Mouse (Mus musculus) kidney, embryonic 14.5 days (tissue): ENCODE measurements around the gene Ptprn. TPM values are rescaled to one million over a fixed set of nuclear protein-coding genes. Genes with fewer than 3 reads are reported as not detected.

ENCODE experiments used
- ATAC-seq: fragments of 200-750 bp; cut with Nextera tagmentation; 2 replicates; pipeline ENCODE4 v1.8.0; 2017; ENCODE audit warnings: moderate number of reproducible peaks, mild to moderate bottlenecking, moderate TSS enrichment, moderate library complexity; ENCODE audit not compliant: low FRiP score, low TSS enrichment
- H3K27ac ChIP-seq: fragments of 300-500 bp; sonication (generic); 2 replicates; pipeline ENCODE4 v1.5.1; 2014; ENCODE audit warnings: low read depth, mild to moderate bottlenecking, low read length, moderate library complexity, mixed read lengths
- H3K27me3 ChIP-seq: fragments of 300-500 bp; sonication (generic); 2 replicates; pipeline ENCODE4 v1.6.1; 2014; ENCODE audit warnings: mild to moderate bottlenecking, low read length; ENCODE audit not compliant: control insufficient read depth, insufficient read depth
- H3K36me3 ChIP-seq: fragments of 300-500 bp; sonication (generic); 2 replicates; pipeline ENCODE4 v1.6.1; 2014; ENCODE audit warnings: low read length, mixed read lengths; ENCODE audit not compliant: control insufficient read depth, insufficient read depth
- H3K4me1 ChIP-seq: fragments of 300-500 bp; sonication (generic); 2 replicates; pipeline ENCODE4 v1.6.1; 2014; ENCODE audit warnings: low read length, mixed read lengths; ENCODE audit not compliant: control insufficient read depth, insufficient read depth
- H3K4me2 ChIP-seq: fragments of 300-500 bp; sonication (generic); replicated peaks from 2 replicates; pipeline ENCODE4 v1.6.1; 2014; ENCODE audit warnings: low read depth, mild to moderate bottlenecking, low read length
- H3K4me3 ChIP-seq: fragments of 300-500 bp; sonication (generic); 2 replicates; pipeline ENCODE4 v1.5.1; 2014; ENCODE audit warnings: mild to moderate bottlenecking, low read length
- H3K9ac ChIP-seq: fragments of 300-500 bp; sonication (generic); 2 replicates; pipeline ENCODE4 v1.6.1; 2014; ENCODE audit warnings: low read depth, mild to moderate bottlenecking, low read length, moderate library complexity
- H3K9me3 ChIP-seq: fragments of 300-500 bp; sonication (generic); 2 replicates; pipeline ENCODE4 v1.6.1; 2016; ENCODE audit warnings: low read length; ENCODE audit not compliant: control insufficient read depth
- WGBS: fragments of 180-500 bp; shearing (Covaris S2); extraction: QIAGEN DNeasy Blood & Tissue Kit; methylation state at CpG from one replicate; pipeline ENCODE4 v1.1.7; 2014; 5-methylcytosine and 5-hydroxymethylcytosine counted together
- polyA plus RNA-seq: library from polyadenylated mRNA; unstranded; fragments of >200 nt; fragmentation: Nextera tagmentation; extraction: Ambion mirVana; gene quantifications from 2 replicates; pipeline ENCODE4 v1.2.1, GENCODE M21; 2014

The Ptprn gene
- polyA plus RNA-seq = 0.08 TPM in 1 of 2 replicates, not detected in the other

GRCm38 (mm10) chr1:75264091-75264880 is at the start of gene Ptprn:
Gene Ptprn, minus strand, starts transcription at chr1:75264502.
- H3K4me2 ChIP-seq = no peak within 1 kb of the TSS; the same call in 1 of the 2 replicates
- H3K9me3 ChIP-seq = no peaks in the 10 kb centered on the region
- H3K27me3 ChIP-seq = peaks cover 35% of the 10 kb centered on the region
- H3K27ac ChIP-seq = no peak within 1 kb of the TSS
- no peaks in the 10 kb centered on the region for H3K36me3 ChIP-seq
- no peak within 1 kb of the TSS for H3K9ac ChIP-seq
- peak within 1 kb of the TSS; percentile 16 for H3K4me3 ChIP-seq
- H3K4me1 ChIP-seq = no peaks in the 10 kb centered on the region
- 12% methylated on average over 28 of the region's 32 CpGs for WGBS
- ATAC-seq = no peak

- Histone ChIP-seq H3K4me2 (no peak overlapping the region), H3K9ac (no peak overlapping the region), H3K4me1 (peaks cover 7% of the 10 kb centered on the region; the same call in 1 of the 2 replicates), H3K4me3 (no peak overlapping the region), H3K27me3 (no peaks in the 10 kb centered on the region), H3K36me3 (peaks cover 75% of the 10 kb centered on the region), H3K9me3 (no peaks in the 10 kb centered on the region), H3K27ac (no peak overlapping the region)
- ATAC-seq = no peak
- 97% methylated on average over 6 of the region's 6 CpGs for WGBS
Measured at GRCm38 (mm10) chr1:75311694-75312093, 47.4 kb upstream of the Ptprn start.

- Histone ChIP-seq H3K4me3 (no peak overlapping the region), H3K4me1 (no peaks in the 10 kb centered on the region), H3K27me3 (no peaks in the 10 kb centered on the region), H3K9ac (no peak overlapping the region), H3K9me3 (no peaks in the 10 kb centered on the region), H3K4me2 (no peak overlapping the region), H3K36me3 (peaks cover 25% of the 10 kb centered on the region), H3K27ac (no peak overlapping the region)
- no peak for ATAC-seq
- 81% methylated on average over 2 of the region's 2 CpGs for WGBS
Measured at GRCm38 (mm10) chr1:75304662-75305061, 40.4 kb upstream of the Ptprn start.

GRCm38 (mm10) chr1:75294294-75294693 is 30.0 kb upstream of the Ptprn start:
- H3K4me2 ChIP-seq = no peak overlapping the region
- no peaks in the 10 kb centered on the region for H3K9me3 ChIP-seq
- H3K27me3 ChIP-seq = no peaks in the 10 kb centered on the region
- no peak overlapping the region for H3K27ac ChIP-seq
- peaks cover 14% of the 10 kb centered on the region; the same call in 1 of the 2 replicates for H3K4me1 ChIP-seq
- WGBS = 81% methylated on average over 5 of the region's 5 CpGs
- H3K4me3 ChIP-seq = no peak overlapping the region
- ATAC-seq = no peak
- no peak overlapping the region for H3K9ac ChIP-seq
- H3K36me3 ChIP-seq = no peaks in the 10 kb centered on the region

GRCm38 (mm10) chr1:75293331-75293701 is 29.0 kb upstream of the Ptprn start:
- ATAC-seq = no peak
- WGBS = 78% methylated on average over 5 of the region's 5 CpGs
- no peaks in the 10 kb centered on the region for H3K27me3 ChIP-seq
- no peak overlapping the region for H3K4me2 ChIP-seq
- H3K9ac ChIP-seq = no peak overlapping the region
- H3K4me1 ChIP-seq = peaks cover 15% of the 10 kb centered on the region; the same call in 1 of the 2 replicates
- H3K36me3 ChIP-seq = no peaks in the 10 kb centered on the region
- H3K27ac ChIP-seq = peak overlapping the region; percentile 31
- H3K9me3 ChIP-seq = no peaks in the 10 kb centered on the region
- no peak overlapping the region for H3K4me3 ChIP-seq

GRCm38 (mm10) chr1:75292476-75293330 is 28.4 kb upstream of the Ptprn start:
- ATAC-seq = no peak
- Histone ChIP-seq H3K4me1 (peaks cover 15% of the 10 kb centered on the region; the same call in 1 of the 2 replicates), H3K27ac (peak overlapping the region; percentile 31), H3K4me3 (no peak overlapping the region), H3K9me3 (no peaks in the 10 kb centered on the region), H3K9ac (no peak overlapping the region), H3K27me3 (no peaks in the 10 kb centered on the region), H3K4me2 (no peak overlapping the region), H3K36me3 (no peaks in the 10 kb centered on the region)
- WGBS = 39% methylated on average over 12 of the region's 12 CpGs

GRCm38 (mm10) chr1:75291321-75291720 is 27.0 kb upstream of the Ptprn start:
- no peaks in the 10 kb centered on the region for H3K9me3 ChIP-seq
- peaks cover 15% of the 10 kb centered on the region; the same call in 1 of the 2 replicates for H3K4me1 ChIP-seq
- no peak overlapping the region for H3K4me2 ChIP-seq
- no peak for ATAC-seq
- H3K9ac ChIP-seq = no peak overlapping the region
- no peaks in the 10 kb centered on the region for H3K36me3 ChIP-seq
- WGBS = 84% methylated on average over 8 of the region's 8 CpGs
- no peak overlapping the region for H3K4me3 ChIP-seq
- no peak overlapping the region for H3K27ac ChIP-seq
- no peaks in the 10 kb centered on the region for H3K27me3 ChIP-seq

- Histone ChIP-seq H3K4me2 (no peak overlapping the region), H3K4me3 (no peak overlapping the region), H3K4me1 (peaks cover 15% of the 10 kb centered on the region; the same call in 1 of the 2 replicates), H3K9ac (no peak overlapping the region), H3K27ac (no peak overlapping the region), H3K9me3 (no peaks in the 10 kb centered on the region), H3K36me3 (no peaks in the 10 kb centered on the region), H3K27me3 (no peaks in the 10 kb centered on the region)
- no peak for ATAC-seq
Measured at GRCm38 (mm10) chr1:75290582-75290981, 26.3 kb upstream of the Ptprn start.
